Mouse (Mus musculus): ENCODE results near the gene Ces2b.

GRCm38 (mm10) chr8:104809436-104809835 lies 21.9 kb upstream of the Ces2b start:
- TF ChIP-seq CTCF (IDR thresholded peaks at IDR 0.05; ENCODE audit: low read depth) (no peak), EP300 (optimal IDR thresholded peaks at IDR 0.05) (no peak)

Data from stomach, postnatal 0 days (tissue).